Mouse (Mus musculus) right cerebral cortex, postnatal 36 days (tissue): ENCODE results near the gene Fbl.
"Not testable (repeated sequence)": the region's sequence is repeated elsewhere in the genome, so short reads cannot be mapped to it uniquely, and the experiment has no call there.

Experiments used
- DNase-seq, 2 experiments: peaks; one replicate each; pipeline ENCODE4 v3.0.0; 2022; ENCODE audit warnings: low spot score in 2 of 2, mixed read lengths in 1 of 2

Fbl gene

DNA sequence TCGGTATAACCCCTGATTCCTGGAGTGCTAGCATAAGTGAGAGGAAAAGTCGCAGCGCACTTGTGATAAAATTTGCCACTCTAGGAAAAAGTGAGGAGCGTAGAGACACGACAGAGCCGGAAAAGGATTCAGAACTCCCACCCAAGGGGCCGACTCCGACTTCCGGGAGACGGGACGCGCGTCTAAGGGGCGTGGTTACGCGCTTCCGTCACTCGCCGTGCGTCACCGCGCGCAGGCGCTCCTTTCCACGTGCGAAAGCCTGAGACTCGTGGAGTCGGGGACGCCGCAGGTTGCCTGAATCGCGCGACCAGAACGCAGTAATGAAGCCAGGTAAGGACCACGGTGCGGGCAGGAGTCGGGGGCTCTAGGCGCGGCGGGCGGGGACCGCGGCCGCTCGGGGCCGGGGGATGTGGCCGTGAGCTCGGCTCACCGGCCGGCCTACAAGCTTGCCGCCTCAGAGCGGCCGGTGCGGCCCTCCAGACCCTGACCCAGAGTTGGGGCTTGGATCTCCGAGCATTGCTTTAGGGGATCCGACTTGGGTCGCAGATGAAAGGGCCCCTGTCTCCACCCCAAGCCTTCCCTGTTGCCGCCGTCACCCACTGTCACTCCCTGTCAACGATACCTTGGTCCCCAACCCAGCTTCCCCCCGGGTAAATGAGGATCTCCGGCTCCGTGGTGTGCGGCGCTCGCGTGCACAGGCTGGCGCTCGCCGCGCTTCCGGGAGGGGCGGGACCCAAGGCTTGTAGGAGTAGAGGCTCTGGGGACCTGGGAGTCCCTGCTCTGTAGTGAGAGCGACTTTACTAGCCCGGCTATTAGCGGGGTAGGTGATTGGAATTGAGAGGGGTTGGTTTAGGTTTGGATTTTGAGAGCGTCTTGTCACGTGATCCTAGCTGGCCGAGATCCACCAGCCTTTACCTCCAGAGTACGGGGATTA lies at the start of gene Fbl:
Gene Fbl, plus strand, starts transcription at position 222 of the 934 bp plus-strand sequence.
- DNase-seq, result peak; percentile 85 to 92

DNA sequence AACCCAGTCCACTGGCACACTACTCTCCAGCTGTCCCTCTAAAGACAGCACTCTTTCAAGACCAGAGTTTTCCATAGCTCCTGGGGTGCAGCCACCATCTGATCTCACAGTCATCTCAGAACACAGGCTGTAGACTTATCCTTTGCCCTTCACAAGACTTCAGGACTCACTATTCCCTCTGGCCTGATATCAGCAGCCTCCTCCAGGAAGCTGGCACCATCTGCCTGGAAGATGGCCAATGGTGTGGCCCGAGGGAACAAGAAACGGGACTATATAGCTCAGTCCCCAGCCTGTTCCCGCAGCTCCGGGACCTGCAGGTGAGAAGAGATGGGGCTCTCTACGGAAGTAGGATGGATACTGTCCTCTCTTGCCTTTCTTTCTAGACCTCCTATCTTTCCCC lies 40.3 kb upstream of the Fbl start, which contains the start of gene 9530053A07Rik:
Gene 9530053A07Rik, plus strand, starts transcription at position 301 of the 400 bp plus-strand sequence.
- DNase-seq, result no peak

DNA sequence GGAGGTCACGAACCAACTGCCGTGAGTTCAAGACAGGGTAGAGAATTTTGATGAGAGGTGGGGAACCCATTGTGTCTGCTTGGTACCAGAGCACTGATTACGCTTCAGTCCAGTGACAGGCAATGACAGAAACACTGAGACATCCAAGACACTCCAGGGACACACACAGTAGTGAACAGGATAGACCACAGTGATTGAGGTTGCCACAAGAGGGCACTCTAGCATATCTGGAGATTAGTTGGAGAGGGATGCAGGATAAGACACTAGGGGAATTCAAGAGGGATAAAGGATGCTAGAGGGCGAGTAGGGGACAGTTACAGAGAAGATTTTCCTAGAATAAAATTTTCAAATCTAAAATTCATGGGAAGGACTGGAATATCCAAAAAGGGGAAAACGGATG lies 31.9 kb upstream of the Fbl start:
- DNase-seq, result no peak

DNA sequence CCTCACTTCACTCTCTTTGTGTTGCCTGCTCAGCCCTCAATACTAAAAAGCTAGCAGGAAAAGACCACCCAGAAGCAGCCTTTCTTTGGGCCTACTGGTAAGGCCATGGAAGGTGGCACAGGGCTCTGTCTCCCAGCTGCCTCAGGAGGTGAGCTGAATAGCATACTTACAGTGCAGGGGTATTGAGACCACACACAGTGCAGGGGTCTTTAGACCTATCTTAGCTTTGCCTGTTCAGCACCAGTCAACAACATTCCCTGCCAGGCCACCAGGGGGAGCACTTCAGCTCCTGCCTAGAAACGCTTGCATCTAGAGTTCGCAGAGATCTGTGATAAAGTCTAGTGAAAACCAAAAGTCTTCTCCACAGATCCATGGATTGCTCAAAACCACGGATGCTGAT lies 21.2 kb upstream of the Fbl start:
- DNase-seq, result peak in 1 of 2 experiments; percentile 18

DNA sequence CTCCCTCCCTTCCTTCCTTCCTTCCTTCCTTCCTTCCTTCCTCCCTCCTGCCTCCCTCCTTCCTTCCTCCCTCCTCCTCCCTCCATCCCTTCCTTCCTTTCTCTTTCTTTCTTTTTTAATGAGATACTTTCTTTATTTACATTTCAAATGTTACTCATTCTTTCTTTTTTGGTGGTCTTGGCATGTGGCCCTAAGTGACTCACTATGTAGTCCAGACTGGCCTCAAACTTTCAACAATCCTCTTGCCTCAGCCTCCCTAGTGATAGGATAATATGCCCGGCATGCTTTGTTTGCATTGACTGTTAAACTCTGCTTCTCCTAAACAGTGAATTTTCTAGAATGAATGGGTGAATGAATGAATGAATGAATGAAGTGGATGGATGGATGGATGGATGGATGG lies 19.7 kb upstream of the Fbl start:
- no peak for DNase-seq

DNA sequence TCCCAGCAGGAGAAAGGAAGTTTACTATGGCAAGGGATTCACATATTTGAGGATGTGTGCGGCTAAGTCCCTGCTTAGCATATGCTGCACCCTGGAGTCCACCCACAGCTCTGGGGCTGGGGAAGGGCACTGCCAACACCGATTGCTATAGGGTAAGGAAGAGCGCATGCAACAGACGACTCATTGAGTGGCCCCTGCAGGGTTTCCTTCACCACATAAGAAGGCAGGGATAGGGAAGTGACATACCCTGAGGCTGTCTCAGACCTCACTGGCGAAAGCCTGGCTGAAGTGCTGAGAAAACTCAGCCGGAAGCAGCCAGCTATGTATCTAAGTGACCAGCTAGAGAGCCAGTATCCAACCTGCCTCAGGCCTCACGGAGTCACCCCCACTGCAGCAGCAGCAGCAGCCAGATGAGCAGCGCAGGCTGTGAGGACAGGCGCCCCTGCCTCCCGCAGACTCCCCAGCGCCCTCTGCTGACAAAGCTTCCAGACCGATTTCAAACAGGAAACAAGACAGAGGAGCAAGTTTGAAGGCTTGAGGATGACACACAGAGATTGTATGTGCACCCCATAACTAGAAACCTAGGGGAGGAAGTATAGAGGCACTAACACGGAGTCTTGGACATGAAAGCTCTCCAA lies 17.8 kb upstream of the Fbl start:
- no peak for DNase-seq

DNA sequence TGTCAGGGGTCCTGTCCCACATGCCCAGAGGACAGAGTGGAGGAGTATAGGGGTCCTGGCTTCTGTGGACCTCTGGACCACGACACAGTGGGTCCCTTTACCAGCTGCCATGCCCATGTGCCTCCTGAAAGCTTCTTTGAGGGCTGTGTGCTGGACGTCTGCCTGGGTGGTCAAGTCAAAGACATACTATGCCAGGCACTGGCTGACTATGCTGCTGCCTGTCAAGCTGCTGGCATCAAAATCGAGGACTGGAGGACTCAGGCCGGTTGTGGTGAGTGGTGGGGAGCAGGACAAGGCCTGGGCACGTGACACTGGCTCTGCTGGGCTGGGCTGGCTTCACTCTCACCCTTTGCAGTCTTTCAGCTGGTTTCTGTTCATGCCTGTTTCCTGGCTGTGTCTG lies 15.9 kb upstream of the Fbl start:
- DNase-seq, result not testable (repeated sequence)

DNA sequence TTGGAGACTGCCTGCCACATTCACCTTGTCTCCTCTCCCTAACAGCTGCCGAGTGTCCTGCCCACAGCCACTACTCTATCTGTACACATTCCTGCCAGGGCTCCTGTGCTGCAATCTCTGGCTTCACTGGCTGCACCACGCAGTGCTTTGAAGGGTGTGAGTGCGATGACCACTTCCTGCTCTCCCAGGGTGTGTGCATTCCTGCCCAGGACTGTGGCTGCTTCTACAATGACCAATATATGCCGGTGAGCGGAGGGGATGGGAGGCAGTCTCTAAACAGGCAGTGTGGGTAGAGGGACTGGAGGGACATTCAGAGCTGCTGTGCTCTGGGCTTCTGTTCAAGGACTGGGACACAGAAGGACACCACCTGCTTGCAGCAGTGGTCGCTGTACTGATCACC lies 10.2 kb upstream of the Fbl start:
- DNase-seq, result no peak

DNA sequence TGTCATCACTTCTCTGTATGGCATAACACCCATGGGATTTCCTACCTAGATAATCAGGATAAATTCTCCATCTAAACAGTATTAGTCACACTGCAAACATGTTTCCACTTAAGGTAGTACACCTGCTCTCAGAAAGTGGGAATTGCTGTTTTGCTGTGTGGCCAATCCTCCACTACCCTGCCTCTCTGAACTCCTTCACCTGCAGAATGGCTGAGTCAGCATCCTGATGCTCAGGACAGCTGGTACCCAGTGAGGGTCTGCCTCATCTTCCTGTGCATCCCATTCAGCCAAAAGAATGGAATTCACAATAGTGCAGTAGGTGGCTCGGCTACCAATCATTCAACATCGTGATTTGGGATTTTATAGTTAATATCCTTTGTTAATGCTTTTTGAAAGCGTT lies 9.6 kb upstream of the Fbl start:
- no peak for DNase-seq

DNA sequence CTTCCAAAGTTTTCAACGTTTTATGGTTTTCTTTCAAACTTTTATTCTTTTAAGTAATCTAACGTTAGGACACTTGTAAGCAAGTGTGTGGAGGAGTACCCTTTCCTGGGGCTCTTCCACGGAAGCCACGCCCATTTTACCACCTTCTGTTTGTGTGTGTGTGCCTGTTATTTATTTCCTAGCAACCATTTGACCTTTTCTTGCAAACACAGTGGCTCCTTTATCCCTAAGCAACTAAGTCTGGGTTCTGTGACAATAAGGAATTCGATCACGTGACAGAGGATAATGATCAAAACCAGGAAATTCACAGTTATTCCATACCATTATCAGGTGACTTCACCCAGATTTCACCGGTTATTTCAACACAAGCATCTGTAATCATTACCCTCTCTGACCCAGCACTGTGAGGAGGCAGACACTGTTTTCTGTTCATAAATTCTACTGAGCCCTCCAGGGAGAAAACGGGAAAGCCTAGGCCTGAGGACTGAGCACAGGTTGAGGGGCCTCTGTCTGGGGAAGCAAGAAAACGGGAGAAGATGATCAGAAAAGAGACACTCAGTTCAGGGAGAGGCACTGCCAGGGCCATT lies 8.3 kb upstream of the Fbl start:
- DNase-seq, result no peak

DNA sequence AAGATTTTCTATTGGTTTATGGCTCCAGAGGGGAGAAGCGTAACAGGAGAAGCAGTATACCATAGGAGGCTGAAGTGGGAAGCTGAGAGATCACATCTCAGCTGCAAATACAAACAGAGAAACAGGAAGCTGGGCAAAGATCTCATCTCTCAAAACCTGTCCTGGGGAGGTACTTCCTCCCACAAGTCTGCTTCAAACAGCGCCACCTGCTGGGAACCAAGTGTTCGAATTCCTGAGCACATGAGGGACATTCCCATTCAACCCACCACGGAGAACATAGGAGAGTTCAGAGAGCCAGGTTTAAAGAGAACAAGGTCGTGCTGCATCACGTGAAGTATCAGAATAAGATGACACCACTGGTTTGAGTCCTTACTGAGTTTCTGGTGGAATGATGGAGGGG lies 4.1 kb upstream of the Fbl start:
- no peak for DNase-seq

DNA sequence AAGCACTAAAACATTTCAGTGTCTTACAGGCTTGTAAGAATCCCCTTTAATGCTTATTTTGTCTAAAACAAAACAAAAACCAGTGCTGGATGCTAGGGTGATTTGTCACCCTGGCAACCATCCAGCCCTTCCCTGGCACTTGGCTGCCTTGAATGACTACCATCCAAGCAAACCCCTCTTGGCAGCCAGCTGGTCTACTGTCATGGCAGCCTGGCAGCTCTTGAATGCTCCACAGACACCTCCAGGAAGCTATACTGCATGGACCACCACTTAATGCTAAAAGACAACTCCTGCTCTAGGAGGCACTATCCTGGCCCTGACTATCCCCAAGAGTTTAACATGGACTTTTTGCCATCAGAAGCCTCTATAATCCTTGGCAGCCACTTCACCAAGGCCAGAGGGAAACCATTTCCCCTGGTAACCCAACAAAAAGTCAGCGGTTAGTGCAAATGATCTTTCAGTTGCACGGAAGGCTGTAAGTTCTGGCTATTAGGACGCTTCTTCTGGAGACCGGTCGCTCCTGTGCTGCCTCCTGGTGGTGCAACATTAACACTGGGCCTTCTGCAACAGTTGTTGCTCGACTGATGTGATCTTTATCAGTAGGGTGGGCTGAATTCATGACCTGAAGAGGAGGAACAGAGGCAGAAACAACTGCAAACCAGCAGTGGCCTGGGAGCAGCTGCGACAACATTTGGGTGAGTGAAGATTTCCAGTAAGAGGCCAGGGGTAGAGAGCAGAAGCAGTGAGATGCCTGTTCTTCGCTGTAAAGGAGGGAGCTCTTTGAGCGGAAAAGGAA lies 992 bp upstream of the Fbl start:
- DNase-seq, result no peak

DNA sequence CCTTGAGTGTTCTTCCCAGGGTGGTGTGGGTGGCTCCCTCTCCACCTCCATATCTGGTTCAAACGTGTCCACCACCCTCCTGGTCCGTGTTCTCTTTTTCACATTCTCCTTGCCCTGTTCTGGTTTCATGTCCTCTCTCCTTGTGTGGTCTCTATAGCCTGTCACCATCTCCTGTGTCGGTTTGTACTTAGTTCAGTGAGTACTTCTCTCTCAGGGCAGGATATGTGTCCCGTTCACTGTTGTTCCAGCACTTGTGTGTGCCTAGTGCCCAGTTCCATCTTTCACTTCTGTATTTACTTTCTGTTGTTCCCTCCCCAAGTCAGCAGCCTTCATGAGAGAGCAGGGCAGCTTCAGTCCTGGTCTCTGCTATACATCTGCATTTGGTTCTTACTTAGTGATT lies 5.8 kb downstream of the Fbl start:
- DNase-seq, result no peak

DNA sequence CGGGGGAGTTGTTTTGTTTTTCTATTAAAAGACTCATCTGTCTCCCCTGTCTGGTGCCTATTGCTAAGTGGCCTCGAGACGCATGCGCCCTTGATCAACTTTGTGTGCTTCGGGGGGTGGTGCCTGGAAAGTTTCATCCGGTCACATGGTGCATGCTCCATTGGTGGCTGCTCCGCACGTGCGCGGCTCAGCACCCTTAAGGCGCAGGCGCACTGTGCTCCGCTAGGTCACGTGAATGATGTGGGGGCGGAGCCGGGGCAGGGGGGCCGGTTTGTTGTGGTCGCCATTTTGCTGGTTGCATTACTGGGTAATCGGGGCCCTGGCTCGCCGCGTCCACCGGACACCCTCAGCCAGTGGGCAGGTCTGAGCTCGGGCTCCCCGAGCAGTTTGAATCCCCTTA lies 9.7 kb downstream of the Fbl start, which contains the start of gene Dyrk1b:
Gene Dyrk1b, plus strand, starts transcription at position 242 of the 400 bp plus-strand sequence.
- peak; percentile 98 for DNase-seq

DNA sequence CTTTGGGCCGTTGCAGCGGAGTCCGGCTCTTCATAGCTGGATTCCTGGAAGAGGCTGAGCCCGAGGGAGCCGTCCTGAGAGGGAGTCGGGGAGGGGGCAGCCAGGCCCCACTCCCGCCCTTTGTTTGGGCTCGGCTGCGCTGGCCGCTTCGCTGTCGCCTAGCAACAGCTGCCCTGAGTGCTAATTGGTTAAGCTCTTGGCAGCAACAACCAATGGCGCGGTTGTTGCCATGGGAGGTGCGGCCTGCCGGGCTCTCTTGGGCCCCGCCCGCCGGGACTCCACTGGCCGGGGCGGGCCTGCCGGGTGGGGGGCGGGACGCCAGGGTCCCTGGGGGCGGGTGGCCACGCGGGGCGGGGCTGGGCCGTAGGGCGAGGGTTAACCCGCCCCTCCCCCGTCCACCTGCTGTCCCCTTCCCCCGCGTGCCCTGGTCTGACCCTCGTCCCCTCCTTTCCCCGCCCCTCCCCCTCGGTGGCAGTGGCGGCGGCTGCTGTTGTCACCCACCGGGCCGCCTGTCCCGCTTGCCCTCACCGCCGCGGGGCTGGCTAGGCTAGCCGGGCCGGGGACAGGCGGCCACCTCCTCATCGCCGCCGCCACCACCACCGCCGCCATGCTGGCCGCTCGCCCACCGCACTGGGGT lies 10.3 kb downstream of the Fbl start:
- peak; percentile 93 to 95 for DNase-seq

DNA sequence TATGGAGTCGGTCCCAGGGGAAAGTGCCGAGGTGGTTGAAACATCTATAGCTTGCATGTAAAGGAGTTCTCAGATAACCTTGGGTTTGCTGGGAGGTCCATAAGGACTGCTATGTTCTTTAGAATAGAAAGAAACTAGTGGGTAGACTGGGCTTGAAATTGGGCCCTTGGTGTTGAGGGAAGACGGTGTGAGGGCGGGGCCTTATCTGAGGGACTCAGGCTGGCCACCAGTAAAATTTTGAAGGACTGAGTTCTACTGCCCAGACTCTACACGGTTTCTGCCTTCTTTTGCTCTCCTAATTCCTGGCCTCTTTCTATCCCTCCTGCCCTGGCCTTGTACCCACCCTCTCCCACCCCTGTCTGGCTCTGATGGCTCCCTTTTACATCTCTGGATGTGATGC lies 11.4 kb downstream of the Fbl start:
- no peak for DNase-seq

DNA sequence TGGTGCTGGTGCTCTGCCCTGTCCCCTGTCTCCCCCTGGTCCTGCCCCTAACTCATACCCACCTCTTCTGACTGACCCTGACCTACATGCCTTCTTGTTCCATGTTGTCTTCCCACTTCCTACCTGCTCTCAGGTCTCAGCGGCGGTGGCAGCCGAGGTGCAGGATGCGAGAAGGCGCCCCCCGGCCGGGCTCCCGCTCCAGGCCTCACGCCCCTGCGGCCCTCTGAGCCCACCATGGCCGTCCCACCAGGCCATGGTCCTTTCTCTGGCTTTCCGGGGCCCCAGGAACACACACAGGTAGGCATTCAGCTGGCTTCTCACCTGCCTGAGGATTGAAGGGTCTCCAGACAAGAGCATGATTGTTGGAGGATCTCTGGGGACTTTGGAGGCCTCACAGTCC lies 11.9 kb downstream of the Fbl start:
- DNase-seq, result no peak

DNA sequence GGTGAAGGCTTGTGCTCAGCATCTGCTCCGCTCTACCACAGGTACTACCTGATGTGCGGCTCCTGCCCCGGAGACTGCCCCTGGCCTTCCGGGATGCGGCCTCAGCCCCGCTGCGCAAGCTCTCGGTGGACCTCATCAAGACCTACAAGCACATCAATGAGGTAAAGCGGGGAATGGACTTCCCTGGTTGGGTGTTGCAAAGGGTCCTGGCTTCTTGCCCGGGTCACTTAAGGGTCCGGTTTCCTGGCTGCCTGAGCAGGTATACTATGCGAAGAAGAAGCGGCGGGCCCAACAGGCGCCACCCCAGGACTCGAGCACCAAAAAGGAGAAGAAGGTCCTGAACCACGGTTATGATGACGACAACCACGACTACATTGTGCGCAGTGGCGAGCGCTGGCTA lies 12.8 kb downstream of the Fbl start:
- DNase-seq, result no peak

DNA sequence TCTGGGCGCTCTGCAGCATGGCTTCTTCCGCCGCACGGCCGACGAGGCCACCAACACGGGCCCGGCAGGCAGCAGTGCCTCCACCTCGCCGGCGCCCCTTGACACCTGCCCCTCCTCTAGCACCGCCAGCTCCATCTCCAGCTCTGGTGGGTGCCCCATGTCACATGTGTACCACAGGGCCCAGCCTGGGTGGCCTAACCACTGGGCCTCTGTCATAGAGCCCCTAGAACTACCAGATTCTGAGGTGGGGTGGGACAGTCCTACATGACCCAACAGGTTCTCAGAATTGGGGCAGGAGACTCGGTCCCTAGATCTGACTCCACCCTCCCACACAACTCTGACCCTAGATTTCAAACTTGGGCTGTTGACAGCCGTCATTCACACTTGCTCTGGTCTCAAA lies 16.4 kb downstream of the Fbl start:
- no peak for DNase-seq

DNA sequence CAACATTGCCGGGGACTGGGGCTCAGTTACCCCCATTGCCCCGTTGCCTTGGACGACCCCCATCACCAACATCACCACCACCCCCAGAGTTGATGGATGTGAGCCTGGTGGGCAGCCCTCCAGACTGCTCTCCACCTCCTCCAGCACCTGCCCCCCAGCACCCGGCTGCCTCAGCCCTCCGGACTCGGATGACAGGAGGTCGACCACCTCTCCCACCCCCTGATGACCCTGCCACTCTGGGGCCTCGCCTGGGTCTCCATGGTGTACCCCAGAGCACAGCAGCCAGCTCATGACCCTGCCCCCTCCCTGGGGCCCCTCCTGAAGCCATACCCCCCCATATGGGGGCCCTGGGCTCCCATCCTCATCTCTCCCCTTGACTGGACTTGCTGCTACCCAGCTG lies 17.1 kb downstream of the Fbl start:
- no peak for DNase-seq

DNA sequence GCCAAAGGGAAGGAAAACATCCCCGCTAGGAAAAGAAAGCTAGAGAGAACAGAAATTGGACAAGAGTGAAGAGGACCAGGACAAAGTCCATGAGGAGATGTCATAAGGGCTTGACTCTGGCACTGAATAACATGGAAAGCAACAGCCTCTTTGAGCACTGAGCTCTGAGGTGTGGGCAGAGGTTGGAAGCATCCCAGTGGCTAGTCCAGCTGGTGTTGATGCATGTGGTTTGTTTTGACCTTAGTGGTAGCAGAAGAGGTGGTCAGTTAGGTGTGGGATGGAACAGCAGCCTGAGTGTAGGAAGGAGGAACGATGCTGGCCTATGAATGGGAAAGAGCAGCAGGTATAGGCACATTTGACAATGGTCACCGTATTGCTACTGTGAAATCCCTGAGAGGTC lies 22.0 kb downstream of the Fbl start:
- no peak for DNase-seq
